Mouse (Mus musculus): Measurements from ENCODE around the gene Apol6.

- no peak for TF ChIP-seq CTCF (IDR thresholded peaks at IDR 0.05; ENCODE audit: extremely low read depth, insufficient read length, insufficient replicate concordance, low read depth, low read length)
- TF ChIP-seq POLR2A (IDR thresholded peaks at IDR 0.05; ENCODE audit: low read depth, low read length), result no peak
These were observed 27.0 kb downstream of the Apol6 start for GRCm38 (mm10) chr15:77071501-77071900.

Measured in small intestine, adult 2 months (tissue).